Mouse (Mus musculus) heart, postnatal 0 days (tissue): ENCODE results near the gene Gm1043. TPM values are rescaled to one million over a fixed set of nuclear protein-coding genes. Genes with fewer than 3 reads are reported as not detected.

Experiments
- ATAC-seq: fragments of 200-750 bp; cut with Nextera tagmentation; 2 replicates; pipeline ENCODE4 v1.8.0; 2017; ENCODE audit warnings: low read depth, moderate number of reproducible peaks, moderate library complexity; ENCODE audit not compliant: insufficient read depth
- DNase-seq: peaks from one replicate; pipeline ENCODE4 v3.0.0-alpha.2; 2016; ENCODE audit warnings: low spot score
- H3K27ac ChIP-seq: fragments of 300-500 bp; sonication (generic); 2 replicates; pipeline ENCODE4 v1.5.1; 2014; ENCODE audit warnings: low read depth, mild to moderate bottlenecking
- H3K27me3 ChIP-seq: fragments of 300-500 bp; sonication (generic); 2 replicates; pipeline ENCODE4 v1.6.1; 2014; ENCODE audit warnings: low read length, mixed read lengths; ENCODE audit not compliant: control insufficient read depth, insufficient read depth
- H3K36me3 ChIP-seq: fragments of 300-500 bp; sonication (generic); replicated peaks from 2 replicates; pipeline ENCODE4 v1.6.1; 2014; ENCODE audit warnings: low read length, mixed read lengths; ENCODE audit not compliant: control insufficient read depth, insufficient read depth
- H3K4me1 ChIP-seq: fragments of 300-500 bp; sonication (generic); 2 replicates; pipeline ENCODE4 v1.6.1; 2014; ENCODE audit warnings: antibody characterized with exemption; ENCODE audit not compliant: control insufficient read depth, insufficient read depth
- H3K4me2 ChIP-seq: fragments of 300-500 bp; sonication (generic); 2 replicates; pipeline ENCODE4 v1.6.1; 2014; ENCODE audit warnings: low read depth, mild to moderate bottlenecking, low read length, moderate library complexity
- H3K4me3 ChIP-seq: fragments of 300-500 bp; sonication (generic); 2 replicates; pipeline ENCODE4 v1.5.1; 2014; ENCODE audit warnings: low read depth, low read length
- H3K9ac ChIP-seq: fragments of 300-500 bp; sonication (generic); replicated peaks from 2 replicates; pipeline ENCODE4 v1.6.1; 2014; ENCODE audit warnings: low read depth, low read length, mixed read lengths
- H3K9me3 ChIP-seq: fragments of 300-500 bp; sonication (generic); replicated peaks from 2 replicates; pipeline ENCODE4 v1.6.1; 2016; ENCODE audit warnings: low read length; ENCODE audit not compliant: control insufficient read depth
- CTCF ChIP-seq: IDR thresholded peaks from 2 replicates; pipeline ENCODE4 v1.5.1; 2016; ENCODE audit warnings: antibody characterized with exemption, control low read depth, low read depth
- EP300 ChIP-seq: IDR thresholded peaks from 2 replicates; pipeline ENCODE4 v1.6.1; 2016; ENCODE audit warnings: antibody characterized with exemption, low read depth
- WGBS: fragments of 180-500 bp; shearing (Covaris S2); extraction: QIAGEN DNeasy Blood & Tissue Kit; methylation state at CpG from one replicate; pipeline ENCODE4 v1.1.7; 2014; 5-methylcytosine and 5-hydroxymethylcytosine counted together
- polyA plus RNA-seq: library from polyadenylated mRNA; unstranded; fragments of >200 nt; fragmentation: Nextera tagmentation; extraction: Ambion mirVana; gene quantifications from 2 replicates; pipeline ENCODE4 v1.2.1, GENCODE M21; 2015
- total RNA-seq: library from RNA; depleted of rRNA; stranded (reverse); fragments of >200 nt; gene quantifications from 2 replicates; pipeline ENCODE4 v1.2.3, GENCODE M21; 2014; ENCODE audit warnings: low replicate concordance

The Gm1043 gene
- total and polyA plus RNA-seq, 2 experiments from 2014 or later = not detected

GRCm38 (mm10) chr5:37117126-37117525, 32.0 kb downstream of the Gm1043 start:
- ATAC-seq = no peak
- WGBS = 54% methylated on average over 9 of the region's 9 CpGs
- Histone ChIP-seq H3K4me1 (no peaks in the 10 kb centered on the region), H3K27me3 (no peaks in the 10 kb centered on the region), H3K9me3 (no peaks in the 10 kb centered on the region), H3K4me2 (no peak overlapping the region), H3K36me3 (no peaks in the 10 kb centered on the region), H3K4me3 (no peak overlapping the region), H3K27ac (no peak overlapping the region), H3K9ac (no peak overlapping the region)
- TF ChIP-seq EP300 (no peak), CTCF (no peak)
- DNase-seq = no peak

GRCm38 (mm10) chr5:37118242-37118641, 33.1 kb downstream of the Gm1043 start:
- no peak for ATAC-seq
- Histone ChIP-seq H3K4me3 (no peak overlapping the region), H3K4me1 (no peaks in the 10 kb centered on the region), H3K27ac (no peak overlapping the region), H3K36me3 (no peaks in the 10 kb centered on the region), H3K9me3 (no peaks in the 10 kb centered on the region), H3K27me3 (no peaks in the 10 kb centered on the region), H3K4me2 (no peak overlapping the region), H3K9ac (no peak overlapping the region)
- DNase-seq = no peak
- 37% methylated on average over 4 of the region's 4 CpGs for WGBS
- TF ChIP-seq EP300 (no peak), CTCF (peak; percentile 67)

GRCm38 (mm10) chr5:37121186-37121680, 36.1 kb downstream of the Gm1043 start:
- no peak overlapping the region for H3K27ac ChIP-seq
- H3K36me3 ChIP-seq = no peaks in the 10 kb centered on the region
- H3K4me1 ChIP-seq = no peaks in the 10 kb centered on the region
- no peaks in the 10 kb centered on the region for H3K9me3 ChIP-seq
- no peaks in the 10 kb centered on the region for H3K27me3 ChIP-seq
- TF ChIP-seq EP300 = no peak
- H3K4me2 ChIP-seq = no peak overlapping the region
- DNase-seq (no peak), ATAC-seq (no peak)
- no peak overlapping the region for H3K9ac ChIP-seq
- no peak overlapping the region for H3K4me3 ChIP-seq
- WGBS = 70% methylated on average over 7 of the region's 7 CpGs

GRCm38 (mm10) chr5:37131841-37132240, 46.7 kb downstream of the Gm1043 start:
- DNase-seq = peak; percentile 6
- Histone ChIP-seq H3K36me3 (no peaks in the 10 kb centered on the region), H3K27me3 (peaks cover 3% of the 10 kb centered on the region; the same call in 1 of the 2 replicates), H3K27ac (no peak overlapping the region), H3K4me1 (no peaks in the 10 kb centered on the region), H3K4me2 (no peak overlapping the region), H3K4me3 (no peak overlapping the region), H3K9me3 (no peaks in the 10 kb centered on the region), H3K9ac (no peak overlapping the region)
- no peak for ATAC-seq
- TF ChIP-seq EP300 (no peak), CTCF (no peak)
- 39% methylated on average over 4 of the region's 4 CpGs for WGBS

GRCm38 (mm10) chr5:37141745-37142144, 56.6 kb downstream of the Gm1043 start:
- Histone ChIP-seq H3K27me3 (peaks cover 5% of the 10 kb centered on the region; the same call in 1 of the 2 replicates), H3K4me1 (no peaks in the 10 kb centered on the region), H3K4me2 (no peak overlapping the region), H3K36me3 (no peaks in the 10 kb centered on the region), H3K9ac (no peak overlapping the region), H3K9me3 (no peaks in the 10 kb centered on the region), H3K27ac (no peak overlapping the region), H3K4me3 (no peak overlapping the region)
- DNase-seq = no peak
- TF ChIP-seq EP300 (no peak), CTCF (no peak)
- ATAC-seq = no peak
- 62% methylated on average over 8 of the region's 8 CpGs for WGBS

- no peak overlapping the region for H3K27ac ChIP-seq
- H3K9ac ChIP-seq = no peak overlapping the region
- ATAC-seq = no peak
- no peak for DNase-seq
- H3K4me1 ChIP-seq = no peaks in the 10 kb centered on the region
- no peak overlapping the region for H3K4me2 ChIP-seq
- WGBS = 12% methylated on average over 4 of the region's 4 CpGs
- TF ChIP-seq CTCF (peak; percentile 70), EP300 (no peak)
- H3K4me3 ChIP-seq = no peak overlapping the region
- H3K36me3 ChIP-seq = no peaks in the 10 kb centered on the region
- H3K9me3 ChIP-seq = no peaks in the 10 kb centered on the region
- 0 out of 2 replicates have a peak, but pooled peaks cover 6% of the 10 kb centered on the region for H3K27me3 ChIP-seq
Observed at GRCm38 (mm10) chr5:37147536-37147935, 62.4 kb downstream of the Gm1043 start.
